8 mouse cellular contexts compared by ENCODE assay signal in the genomic region with DNA sequence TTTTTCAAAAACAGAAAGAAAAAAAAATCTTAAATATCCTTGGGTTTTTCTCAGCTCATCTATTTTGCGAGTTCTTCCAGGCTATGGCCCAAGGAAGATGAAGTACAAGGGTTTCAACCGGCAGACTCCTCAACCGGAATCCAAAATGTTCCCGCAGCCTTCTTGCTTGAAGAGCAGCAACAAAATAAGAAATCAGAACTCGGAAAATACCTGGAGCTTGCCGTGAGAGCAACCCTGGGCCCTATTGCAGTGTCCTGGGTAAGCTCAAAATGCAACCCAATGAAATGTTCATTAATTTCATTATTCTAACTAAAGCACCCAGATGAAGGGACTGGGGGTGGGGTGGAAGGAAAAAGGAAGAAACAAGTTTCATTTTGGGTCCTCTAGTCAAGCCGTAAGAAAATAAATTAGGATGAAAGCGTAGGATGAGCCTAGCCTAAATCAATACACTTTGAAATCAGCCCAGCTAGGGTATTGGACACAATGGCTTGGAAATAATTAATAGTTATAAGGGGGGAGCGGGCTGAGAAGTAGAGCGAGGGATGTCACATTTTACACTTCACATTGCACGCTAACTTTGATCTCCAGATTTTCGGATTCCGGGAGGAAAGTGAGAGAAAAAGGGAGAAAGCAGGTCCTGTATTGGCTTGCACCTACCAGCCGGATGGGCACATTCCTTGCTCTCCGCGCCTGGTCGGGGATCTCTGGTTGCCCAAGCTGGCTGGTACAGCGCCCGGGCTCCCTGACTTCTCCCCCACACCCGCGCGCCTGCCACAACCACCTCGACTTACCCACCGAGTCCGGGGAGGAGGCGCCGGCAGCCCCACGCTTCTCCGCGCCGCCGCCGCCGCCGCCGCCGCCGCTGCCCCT. TPM values are rescaled to one million over a fixed set of nuclear protein-coding genes. Genes with fewer than 3 reads are reported as not detected.
DNase-seq lines count a peak whose midpoint lies in the region; ATAC-seq and TF ChIP-seq lines count a peak whose summit lies in the region.

No protein-coding gene starts in this region.

- TF ChIP-seq CTCF in liver, adult 2 months (IDR thresholded peaks at IDR 0.05; ENCODE audit: low read depth, low read length): no peak
- no peak for TF ChIP-seq CTCF in intestine, postnatal 0 days (IDR thresholded peaks at IDR 0.05; ENCODE audit: low read depth)

- H3K27ac ChIP-seq in liver, adult 2 months (replicated peaks; ENCODE audit: insufficient read depth, low read depth, low read length): peak overlapping the region; percentile 32; the same call in 1 of the 2 replicates
- peak overlapping the region; percentile 90 for H3K27ac ChIP-seq in intestine, postnatal 0 days (ENCODE audit: low read depth, low read length)

- peak overlapping the region; percentile 92 for H3K4me2 ChIP-seq in intestine, postnatal 0 days (replicated peaks; ENCODE audit: low read depth)

- H3K9me3 ChIP-seq in intestine, postnatal 0 days (ENCODE audit: control insufficient read depth): no peaks in the 10 kb centered on the region

- ATAC-seq in intestine, postnatal 0 days: no peak

- peak overlapping the region; percentile 98 for H3K9ac ChIP-seq in liver, adult 2 months (ENCODE audit: low read depth, low read length)
- peak overlapping the region; percentile 66 for H3K9ac ChIP-seq in intestine, postnatal 0 days (ENCODE audit: low read depth, low read length)

- peaks cover 2% of the 10 kb centered on the region; the same call in 1 of the 2 replicates for H3K4me1 ChIP-seq in liver, adult 2 months (ENCODE audit: control insufficient read depth, insufficient read depth, low read length)
- 0 out of 2 replicates have a peak, but pooled peaks cover 2% of the 10 kb centered on the region for H3K4me1 ChIP-seq in intestine, postnatal 0 days (replicated peaks; ENCODE audit: control insufficient read depth, insufficient read depth, low read length)

- peaks cover 11% of the 10 kb centered on the region; the same call in 1 of the 2 replicates for H3K79me2 ChIP-seq in liver, adult 2 months (ENCODE audit: control insufficient read depth, insufficient read depth, low read length)

- DNase-seq in liver, adult 2 months (ENCODE audit: extremely low read depth, low read depth, low spot score): peak; percentile 51
- no peak for DNase-seq in liver
- DNase-seq in cerebellum, postnatal 36 days: peak; percentile 28 to 36
- peak; percentile 95 for DNase-seq in heart, adult 11 months
- peak; percentile 47 to 52 for DNase-seq in lung, adult 18-20 months
- DNase-seq in ovary, postnatal 14 days (ENCODE audit: low spot score): peak; percentile 17
- DNase-seq in urinary bladder, postnatal 25 days (ENCODE audit: low spot score): peak; percentile 29

- 6% methylated on average over 38 of the region's 38 CpGs for WGBS in liver, adult 2 months
- 7% methylated on average over 36 of the region's 38 CpGs for WGBS in intestine, postnatal 0 days

- TF ChIP-seq POLR2A in liver, adult 2 months (IDR thresholded peaks at IDR 0.05; ENCODE audit: extremely low read depth, insufficient read depth, low read length): no peak

- peak overlapping the region; percentile 95 for H3K4me3 ChIP-seq in liver, adult 2 months (ENCODE audit: insufficient read depth, low read depth, low read length)
- peak overlapping the region; percentile 92 for H3K4me3 ChIP-seq in intestine, postnatal 0 days (ENCODE audit: low read depth, low read length)

- H3K36me3 ChIP-seq in liver, adult 2 months (ENCODE audit: control insufficient read depth, insufficient read depth, low read length): peaks cover 1% of the 10 kb centered on the region
- H3K36me3 ChIP-seq in intestine, postnatal 0 days (ENCODE audit: control insufficient read depth, insufficient read depth): no peaks in the 10 kb centered on the region

- no peaks in the 10 kb centered on the region for H3K27me3 ChIP-seq in liver, adult 2 months (ENCODE audit: control insufficient read depth, insufficient read depth, low read length)
- no peaks in the 10 kb centered on the region for H3K27me3 ChIP-seq in intestine, postnatal 0 days (replicated peaks; ENCODE audit: control insufficient read depth, insufficient read depth, low read length)

RNA-seq across cellular contexts. Expression of gene Foxp1, which starts 2.5 kb away (rescaled TPM):
- total RNA-seq in liver, adult 2 months (2014; rRNA removed): 24.8 and 35.3 TPM in 2 replicates
- 18.8 and 22.7 TPM in 2 replicates for polyA plus RNA-seq in liver, adult 2 months (2012; rRNA removed)
- 45.3 and 57.0 TPM in 2 replicates for polyA plus RNA-seq in intestine, postnatal 0 days (2015; fragmentation: Nextera tagmentation; extraction: Ambion mirVana)
